ENCODE assay signal across 9 mouse cellular contexts in the genomic region with DNA sequence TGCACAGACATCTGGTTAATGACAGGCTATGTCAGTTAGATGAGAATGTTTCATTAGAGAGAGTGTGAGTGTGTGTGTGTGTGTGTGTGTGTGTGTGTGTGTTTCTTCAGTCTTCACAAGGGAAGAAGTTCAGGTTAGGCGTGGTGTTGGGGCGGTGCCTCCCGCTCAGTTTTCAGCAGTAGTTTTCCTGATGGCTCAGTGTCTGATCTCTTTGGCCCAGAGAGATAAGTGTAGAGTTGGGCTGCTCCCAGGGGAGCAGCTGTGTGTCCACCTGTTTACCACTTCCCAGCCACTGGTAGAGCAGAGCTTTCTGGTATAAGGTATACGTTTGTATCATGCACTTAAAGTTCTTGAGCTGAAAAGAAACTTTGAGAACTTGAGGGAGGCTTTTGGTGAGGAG. TPM values are rescaled to one million over a fixed set of nuclear protein-coding genes. Genes with fewer than 3 reads are reported as not detected.
DNase-seq lines count a peak whose midpoint lies in the region; ATAC-seq and TF ChIP-seq lines count a peak whose summit lies in the region.
"Had no signal": no experiment of that assay in that cellular context is flagged by ENCODE, and none has a peak within 500 bp of the region (broad histone marks: within the 10 kb centered on the region; RNA-seq: fewer than 3 reads in every experiment).

No protein-coding gene starts in this region.

- ATAC-seq in lung, postnatal 0 days, result no peak
- ATAC-seq in erythroblast, adult 5-6 weeks (replicated peaks; ENCODE audit: low FRiP score, poor library complexity, severe bottlenecking), result peak; percentile 52
- ATAC-seq in limb, embryonic 13.5 days (ENCODE audit: low FRiP score, low read depth), result no peak
- ATAC-seq in stomach, embryonic 14.5 days (ENCODE audit: insufficient number of reproducible peaks, insufficient read depth, low FRiP score, low read depth), result no peak

- 83% methylated on average over 4 of the region's 4 CpGs for WGBS in lung, postnatal 0 days
- 79% methylated on average over 4 of the region's 4 CpGs for WGBS in limb, embryonic 13.5 days
- WGBS in stomach, embryonic 14.5 days, result 86% methylated on average over 4 of the region's 4 CpGs

- TF ChIP-seq CTCF in lung, postnatal 0 days (IDR thresholded peaks at IDR 0.05), result no peak

- peak overlapping the region; percentile 80; the same call in 1 of the 2 replicates for H3K4me2 ChIP-seq in lung, postnatal 0 days (replicated peaks; ENCODE audit: low read depth, low read length)
- peak overlapping the region; percentile 95 for H3K4me2 ChIP-seq in limb, embryonic 13.5 days (replicated peaks)
- H3K4me2 ChIP-seq in stomach, embryonic 14.5 days (replicated peaks; ENCODE audit: low read depth, low read length), result peak overlapping the region; percentile 79; the same call in 1 of the 2 replicates

- no peak for TF ChIP-seq EP300 in lung, postnatal 0 days (IDR thresholded peaks at IDR 0.05)

- peaks cover 7% of the 10 kb centered on the region; the same call in 1 of the 2 replicates for H3K4me1 ChIP-seq in lung, postnatal 0 days (ENCODE audit: insufficient read depth, low read depth, low read length)
- H3K4me1 ChIP-seq in limb, embryonic 13.5 days, result peaks cover 22% of the 10 kb centered on the region
- peaks cover 11% of the 10 kb centered on the region for H3K4me1 ChIP-seq in stomach, embryonic 14.5 days (ENCODE audit: control insufficient read depth, insufficient read depth, low read length)

- H3K9me3 ChIP-seq in lung, postnatal 0 days (ENCODE audit: low read length), result no peaks in the 10 kb centered on the region
- H3K9me3 ChIP-seq in limb, embryonic 13.5 days, result no peaks in the 10 kb centered on the region
- no peaks in the 10 kb centered on the region for H3K9me3 ChIP-seq in stomach, embryonic 14.5 days (ENCODE audit: control insufficient read depth, low read depth, low read length)

- no peaks in the 10 kb centered on the region for H3K27me3 ChIP-seq in lung, postnatal 0 days (replicated peaks; ENCODE audit: insufficient read depth, low read length)
- H3K27me3 ChIP-seq in limb, embryonic 13.5 days, result peaks cover 7% of the 10 kb centered on the region; the same call in 1 of the 2 replicates
- no peaks in the 10 kb centered on the region for H3K27me3 ChIP-seq in stomach, embryonic 14.5 days (ENCODE audit: control insufficient read depth, insufficient read depth, low read length)

- peak overlapping the region; percentile 83; the same call in 1 of the 2 replicates for H3K9ac ChIP-seq in lung, postnatal 0 days (replicated peaks; ENCODE audit: low read depth)
- H3K9ac ChIP-seq in limb, embryonic 13.5 days, result peak overlapping the region; percentile 99
- H3K9ac ChIP-seq in stomach, embryonic 14.5 days (replicated peaks; ENCODE audit: low read depth, low read length), result no peak overlapping the region; the same call in 1 of the 2 replicates

- intact Hi-C loops in gastrocnemius, postnatal 36 days (cut with DNase I), result no loop called here

- no peak overlapping the region for H3K27ac ChIP-seq in lung, postnatal 0 days (ENCODE audit: low read length)
- H3K27ac ChIP-seq in limb, embryonic 13.5 days, result no peak overlapping the region
- H3K27ac ChIP-seq in stomach, embryonic 14.5 days (ENCODE audit: low read length), result no peak overlapping the region

- H3K36me3 ChIP-seq in lung, postnatal 0 days (ENCODE audit: insufficient read depth, low read length), result no peaks in the 10 kb centered on the region
- H3K36me3 ChIP-seq in limb, embryonic 13.5 days, result peaks cover 39% of the 10 kb centered on the region
- H3K36me3 ChIP-seq in stomach, embryonic 14.5 days (ENCODE audit: control insufficient read depth, insufficient read depth, low read length), result peaks cover 9% of the 10 kb centered on the region; the same call in 1 of the 2 replicates

- no peak for DNase-seq in lung, postnatal 0 days (ENCODE audit: low spot score)
- DNase-seq in lung, postnatal 36 days, result no peak
- DNase-seq in gastrocnemius, postnatal 36 days, result no peak
- no peak for DNase-seq in kidney, postnatal 36 days
- DNase-seq in right cerebral cortex, adult 2 months (ENCODE audit: low spot score in 2 of 2), result no peak
- DNase-seq: heart, postnatal 4 days had no signal

- no peak overlapping the region; the same call in 1 of the 2 replicates for H3K4me3 ChIP-seq in lung, postnatal 0 days (ENCODE audit: low read depth, low read length)
- H3K4me3 ChIP-seq in limb, embryonic 13.5 days, result peak overlapping the region; percentile 93
- H3K4me3 ChIP-seq in stomach, embryonic 14.5 days (ENCODE audit: low read depth, low read length), result peak overlapping the region; percentile 100; the same call in 1 of the 2 replicates

RNA-seq across cellular contexts. Expression of a gene that starts 1.6 kb away (rescaled TPM):
- 154 TPM in 2 replicates for polyA plus RNA-seq in lung, postnatal 0 days (2015; fragmentation: Nextera tagmentation; extraction: Ambion mirVana)
- total RNA-seq in erythroblast, adult 5-6 weeks (2015; ENCODE audit: low replicate concordance), result 106 and 149 TPM in 2 replicates
- total RNA-seq in erythroblast, adult 5-6 weeks (2017; ENCODE audit: low replicate concordance), result 82.2 and 96.3 TPM in 2 replicates
- 232 and 245 TPM in 2 replicates for polyA plus RNA-seq in limb, embryonic 13.5 days (2015; fragmentation: Nextera tagmentation; extraction: Ambion mirVana)
- 188 and 213 TPM in 2 replicates for polyA plus RNA-seq in stomach, embryonic 14.5 days (2014; fragmentation: Nextera tagmentation; extraction: Ambion mirVana)
- total RNA-seq in gastrocnemius, postnatal 36 days (2021), result 100 to 1,000 TPM in 1 of 2 experiments, 10 to 100 TPM in 1; 92.4 to 109 TPM

RNA-seq across cellular contexts. Expression of a gene that starts 19.8 kb away (rescaled TPM):
- 14.2 and 15.0 TPM in 2 replicates for polyA plus RNA-seq in lung, postnatal 0 days (2015; fragmentation: Nextera tagmentation; extraction: Ambion mirVana)
- total RNA-seq in erythroblast, adult 5-6 weeks (2015; ENCODE audit: low replicate concordance), result 2.3 and 2.5 TPM in 2 replicates
- total RNA-seq in erythroblast, adult 5-6 weeks (2017; ENCODE audit: low replicate concordance), result 3.3 and 12.5 TPM in 2 replicates
- 38.7 and 40.5 TPM in 2 replicates for polyA plus RNA-seq in limb, embryonic 13.5 days (2015; fragmentation: Nextera tagmentation; extraction: Ambion mirVana)
- 30.3 and 31.2 TPM in 2 replicates for polyA plus RNA-seq in stomach, embryonic 14.5 days (2014; fragmentation: Nextera tagmentation; extraction: Ambion mirVana)
- total RNA-seq in gastrocnemius, postnatal 36 days (2021), result 10 to 100 TPM; 10.8 to 11.3 TPM

RNA-seq across cellular contexts. Expression of a gene that starts 29.7 kb away (rescaled TPM):
- polyA plus RNA-seq in lung, postnatal 0 days (2015; fragmentation: Nextera tagmentation; extraction: Ambion mirVana), result 0.04 and 0.05 TPM in 2 replicates
- not detected in 2 replicates for total RNA-seq in erythroblast, adult 5-6 weeks (2015; ENCODE audit: low replicate concordance)
- not detected in 2 replicates for total RNA-seq in erythroblast, adult 5-6 weeks (2017; ENCODE audit: low replicate concordance)
- 0.14 and 0.28 TPM in 2 replicates for polyA plus RNA-seq in limb, embryonic 13.5 days (2015; fragmentation: Nextera tagmentation; extraction: Ambion mirVana)
- polyA plus RNA-seq in stomach, embryonic 14.5 days (2014; fragmentation: Nextera tagmentation; extraction: Ambion mirVana), result 0.35 and 0.38 TPM in 2 replicates
- total RNA-seq in gastrocnemius, postnatal 36 days (2021), result under 1 TPM; 0.12 to 0.13 TPM

RNA-seq across cellular contexts. Expression of a gene that starts 38.3 kb away (rescaled TPM):
- polyA plus RNA-seq in lung, postnatal 0 days (2015; fragmentation: Nextera tagmentation; extraction: Ambion mirVana), result not detected in 2 replicates
- total RNA-seq in erythroblast, adult 5-6 weeks (2015; ENCODE audit: low replicate concordance), result not detected in 2 replicates
- total RNA-seq in erythroblast, adult 5-6 weeks (2017; ENCODE audit: low replicate concordance), result 0.28 TPM in 1 of 2 replicates, not detected in the other
- 0.04 and 0.08 TPM in 2 replicates for polyA plus RNA-seq in limb, embryonic 13.5 days (2015; fragmentation: Nextera tagmentation; extraction: Ambion mirVana)
- 0.12 TPM in 1 of 2 replicates, not detected in the other for polyA plus RNA-seq in stomach, embryonic 14.5 days (2014; fragmentation: Nextera tagmentation; extraction: Ambion mirVana)
- total RNA-seq in gastrocnemius, postnatal 36 days (2021), result not detected
- total RNA-seq: heart, postnatal 4 days had no signal

RNA-seq across cellular contexts. Expression of a gene that starts 52.2 kb away (rescaled TPM):
- 2.3 and 3.1 TPM in 2 replicates for polyA plus RNA-seq in lung, postnatal 0 days (2015; fragmentation: Nextera tagmentation; extraction: Ambion mirVana)
- 6.5 and 20.9 TPM in 2 replicates for total RNA-seq in erythroblast, adult 5-6 weeks (2015; ENCODE audit: low replicate concordance)
- total RNA-seq in erythroblast, adult 5-6 weeks (2017; ENCODE audit: low replicate concordance), result 0.14 and 2.2 TPM in 2 replicates
- 8.6 and 8.7 TPM in 2 replicates for polyA plus RNA-seq in limb, embryonic 13.5 days (2015; fragmentation: Nextera tagmentation; extraction: Ambion mirVana)
- 7.7 and 8.3 TPM in 2 replicates for polyA plus RNA-seq in stomach, embryonic 14.5 days (2014; fragmentation: Nextera tagmentation; extraction: Ambion mirVana)
- total RNA-seq in gastrocnemius, postnatal 36 days (2021), result 1 to 10 TPM; 4.5 to 6.6 TPM
